Mouse (Mus musculus) gastrocnemius, postnatal 14 days (tissue): ENCODE measurements around the gene Gpr132. TPM values are rescaled to one million over a fixed set of nuclear protein-coding genes. Genes with fewer than 3 reads are reported as not detected.
A peak's percentile ranks its signal among the peaks of the same experiment; 100 is the strongest.
"Not testable (repeated sequence)": the region's sequence is repeated elsewhere in the genome, so short reads cannot be mapped to it uniquely, and the experiment has no call there.

Experiments
- DNase-seq: peaks from one replicate; pipeline ENCODE4 v3.0.0; 2021; ENCODE audit warnings: mixed read lengths
- intact Hi-C: fragments of 180-260 bp; cut with DNase I; formaldehyde crosslinking; loops from one replicate; pipeline ENCODE4 v1.15.1; 2025; ENCODE audit warnings: low total_unique reads
- total RNA-seq, 2 experiments: library from RNA; stranded (reverse); gene quantifications; 2 replicates each; pipeline ENCODE4 v1.2.3; 2021

Gene Gpr132
- total RNA-seq, 2 experiments from 2014 or later: 0.10 TPM; not detected in 1

- intact Hi-C loops: no loop called here
- no peak for DNase-seq
Measured at GRCm38 (mm10) chr12:112858581-112859336, 9.3 kb downstream of the Gpr132 start.

- intact Hi-C loops: no loop called here
- no peak for DNase-seq
Measured at GRCm38 (mm10) chr12:112857021-112857925, 10.8 kb downstream of the Gpr132 start.

- no peak for DNase-seq
- intact Hi-C loops: no loop called here
Measured at GRCm38 (mm10) chr12:112856338-112856737, 11.7 kb downstream of the Gpr132 start.

- intact Hi-C loops: no loop called here
- DNase-seq: no peak
Measured at GRCm38 (mm10) chr12:112854610-112855333, 13.3 kb downstream of the Gpr132 start.

- intact Hi-C loops: no loop called here
Measured at GRCm38 (mm10) chr12:112853050-112853729, 14.8 kb downstream of the Gpr132 start.

GRCm38 (mm10) chr12:112851116-112851515 lies 16.9 kb downstream of the Gpr132 start:
- intact Hi-C loops: no loop called here
- no peak for DNase-seq

More at GRCm38 (mm10) chr12:112853050-112853729, 14.8 kb downstream of the Gpr132 start:
- DNase-seq: no peak

GRCm38 (mm10) chr12:112850344-112850743 lies 17.7 kb downstream of the Gpr132 start:
- no peak for DNase-seq
- intact Hi-C loops: no loop called here

- intact Hi-C loops: no loop called here
- DNase-seq: no peak
Measured at GRCm38 (mm10) chr12:112849235-112850022, 18.6 kb downstream of the Gpr132 start.

GRCm38 (mm10) chr12:112847880-112848279 lies 20.1 kb downstream of the Gpr132 start:
- intact Hi-C loops: no loop called here

GRCm38 (mm10) chr12:112843803-112844202 lies 24.2 kb downstream of the Gpr132 start:
- intact Hi-C loops: loop anchor here (2.0 to 5.0 kb wide), 2 partner anchors 42 to 99 kb away; partner anchors contain the start of gene Ahnak2
- peak; percentile 88 for DNase-seq

More at GRCm38 (mm10) chr12:112847880-112848279, 20.1 kb downstream of the Gpr132 start:
- no peak for DNase-seq

- intact Hi-C loops: loop anchor here (2.0 to 5.0 kb wide), 2 partner anchors 40 to 97 kb away; partner anchors contain the start of gene Ahnak2
- not testable (repeated sequence) for DNase-seq
Measured at GRCm38 (mm10) chr12:112842128-112842527, 25.9 kb downstream of the Gpr132 start.

- DNase-seq: not testable (repeated sequence)
- intact Hi-C loops: loop anchor here (5.0 kb wide), 1 partner anchor 39 kb away; the partner anchor contains the start of gene Ahnak2
Measured at GRCm38 (mm10) chr12:112841338-112841892, 26.6 kb downstream of the Gpr132 start.

GRCm38 (mm10) chr12:112840209-112841086 lies 27.6 kb downstream of the Gpr132 start:
- intact Hi-C loops: loop anchor here (5.0 kb wide), 1 partner anchor 38 kb away; the partner anchor contains the start of gene Ahnak2
- DNase-seq: no peak

GRCm38 (mm10) chr12:112835046-112835445 lies 33.0 kb downstream of the Gpr132 start:
- no peak for DNase-seq
- intact Hi-C loops: no loop called here

- intact Hi-C loops: no loop called here
- no peak for DNase-seq
Measured at GRCm38 (mm10) chr12:112833527-112833926, 34.5 kb downstream of the Gpr132 start.

- no peak for DNase-seq
- intact Hi-C loops: no loop called here
Measured at GRCm38 (mm10) chr12:112832411-112832810, 35.6 kb downstream of the Gpr132 start.

GRCm38 (mm10) chr12:112830570-112830969 lies 37.5 kb downstream of the Gpr132 start:
- intact Hi-C loops: no loop called here

More at GRCm38 (mm10) chr12:112830570-112830969, 37.5 kb downstream of the Gpr132 start:
- no peak for DNase-seq
